Mouse (Mus musculus) stomach, embryonic 14.5 days (tissue): ENCODE results near the gene Rbks. TPM values are rescaled to one million over a fixed set of nuclear protein-coding genes. Genes with fewer than 3 reads are reported as not detected.

Source experiments
- ATAC-seq: fragments of 200-750 bp; cut with Nextera tagmentation; 2 replicates; pipeline ENCODE4 v1.8.0; 2017; ENCODE audit warnings: low read depth, moderate TSS enrichment; ENCODE audit not compliant: insufficient number of reproducible peaks, insufficient read depth, low FRiP score
- H3K27ac ChIP-seq: fragments of 300-500 bp; sonication (generic); 2 replicates; pipeline ENCODE4 v1.5.1; 2014; ENCODE audit warnings: mild to moderate bottlenecking, low read length, moderate library complexity, mixed read lengths
- H3K27me3 ChIP-seq: fragments of 300-500 bp; sonication (generic); 2 replicates; pipeline ENCODE4 v1.6.1; 2014; ENCODE audit warnings: low read length, control low read depth, mixed read lengths; ENCODE audit not compliant: control insufficient read depth, insufficient read depth
- H3K36me3 ChIP-seq: fragments of 300-500 bp; sonication (generic); 2 replicates; pipeline ENCODE4 v1.6.1; 2014; ENCODE audit warnings: mild to moderate bottlenecking, control low read depth, low read length, moderate library complexity, mixed read lengths; ENCODE audit not compliant: control insufficient read depth, insufficient read depth
- H3K4me1 ChIP-seq: fragments of 300-500 bp; sonication (generic); 2 replicates; pipeline ENCODE4 v1.6.1; 2014; ENCODE audit warnings: low read length, control low read depth, mixed read lengths; ENCODE audit not compliant: control insufficient read depth, insufficient read depth
- H3K4me2 ChIP-seq: fragments of 300-500 bp; sonication (generic); replicated peaks from 2 replicates; pipeline ENCODE4 v1.6.1; 2014; ENCODE audit warnings: low read depth, low read length, control low read depth
- H3K4me3 ChIP-seq: fragments of 300-500 bp; sonication (generic); 2 replicates; pipeline ENCODE4 v1.5.1; 2014; ENCODE audit warnings: low read depth, low read length, control low read depth
- H3K9ac ChIP-seq: fragments of 300-500 bp; sonication (generic); replicated peaks from 2 replicates; pipeline ENCODE4 v1.6.1; 2014; ENCODE audit warnings: low read depth, mild to moderate bottlenecking, control low read depth, low read length, moderate library complexity, mixed read lengths
- H3K9me3 ChIP-seq: fragments of 300-500 bp; sonication (generic); 2 replicates; pipeline ENCODE4 v1.6.1; 2016; ENCODE audit warnings: low read depth, low read length, control low read depth; ENCODE audit not compliant: control insufficient read depth
- WGBS: fragments of 180-500 bp; shearing (Covaris S2); extraction: QIAGEN DNeasy Blood & Tissue Kit; methylation state at CpG from one replicate; pipeline ENCODE4 v1.1.7; 2014; 5-methylcytosine and 5-hydroxymethylcytosine counted together
- polyA plus RNA-seq: library from polyadenylated mRNA; unstranded; fragments of >200 nt; fragmentation: Nextera tagmentation; extraction: Ambion mirVana; gene quantifications from 2 replicates; pipeline ENCODE4 v1.2.1, GENCODE M21; 2014

Rbks gene
- polyA plus RNA-seq, 1 experiment from 2014 or later: 2.2 TPM

GRCm38 (mm10) chr5:31628555-31628954 is 68.9 kb downstream of the Rbks start:
- ATAC-seq: no peak

GRCm38 (mm10) chr5:31627562-31628526 is 69.6 kb downstream of the Rbks start:
- Histone ChIP-seq H3K4me3 (no peak overlapping the region), H3K4me1 (no peaks in the 10 kb centered on the region), H3K9me3 (no peaks in the 10 kb centered on the region), H3K36me3 (peaks cover 4% of the 10 kb centered on the region; the same call in 1 of the 2 replicates), H3K9ac (no peak overlapping the region), H3K4me2 (no peak overlapping the region), H3K27ac (no peak overlapping the region), H3K27me3 (no peaks in the 10 kb centered on the region)
- WGBS: 69% methylated on average over 9 of the region's 9 CpGs
- no peak for ATAC-seq

More at GRCm38 (mm10) chr5:31628555-31628954, 68.9 kb downstream of the Rbks start:
- WGBS: 89% methylated on average over 8 of the region's 8 CpGs
- Histone ChIP-seq H3K4me1 (no peaks in the 10 kb centered on the region), H3K36me3 (no peaks in the 10 kb centered on the region; the same call in 1 of the 2 replicates), H3K4me3 (no peak overlapping the region), H3K27me3 (no peaks in the 10 kb centered on the region), H3K27ac (no peak overlapping the region), H3K4me2 (no peak overlapping the region), H3K9ac (no peak overlapping the region), H3K9me3 (no peaks in the 10 kb centered on the region)

DNA sequence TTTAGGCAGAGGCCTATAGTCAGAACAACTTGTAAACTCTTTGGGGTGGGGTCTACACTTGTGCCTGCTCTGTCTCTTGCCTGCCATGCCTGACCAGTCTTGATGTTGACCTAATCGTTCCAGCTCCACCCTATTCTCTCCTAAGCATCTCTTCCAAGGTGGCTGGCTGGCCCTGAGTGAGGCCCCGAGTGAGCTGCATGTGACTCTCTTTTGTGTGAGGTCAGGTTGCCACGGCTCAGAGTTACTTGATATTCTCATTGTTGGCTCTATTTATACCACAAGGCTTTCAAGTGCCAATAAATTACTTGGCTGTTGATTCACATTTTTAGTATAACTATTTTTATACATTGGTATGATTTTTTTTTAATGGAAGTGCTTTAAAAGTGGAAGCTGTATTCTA is 70.3 kb downstream of the Rbks start:
- no peak overlapping the region for H3K27ac ChIP-seq
- no peaks in the 10 kb centered on the region for H3K4me1 ChIP-seq
- no peaks in the 10 kb centered on the region for H3K27me3 ChIP-seq
- peaks cover 10% of the 10 kb centered on the region; the same call in 1 of the 2 replicates for H3K36me3 ChIP-seq
- no peak overlapping the region for H3K9ac ChIP-seq
- WGBS: 37% methylated on average over 3 of the region's 3 CpGs
- no peak for ATAC-seq
- H3K9me3 ChIP-seq: no peaks in the 10 kb centered on the region
- no peak overlapping the region for H3K4me2 ChIP-seq
- H3K4me3 ChIP-seq: no peak overlapping the region

DNA sequence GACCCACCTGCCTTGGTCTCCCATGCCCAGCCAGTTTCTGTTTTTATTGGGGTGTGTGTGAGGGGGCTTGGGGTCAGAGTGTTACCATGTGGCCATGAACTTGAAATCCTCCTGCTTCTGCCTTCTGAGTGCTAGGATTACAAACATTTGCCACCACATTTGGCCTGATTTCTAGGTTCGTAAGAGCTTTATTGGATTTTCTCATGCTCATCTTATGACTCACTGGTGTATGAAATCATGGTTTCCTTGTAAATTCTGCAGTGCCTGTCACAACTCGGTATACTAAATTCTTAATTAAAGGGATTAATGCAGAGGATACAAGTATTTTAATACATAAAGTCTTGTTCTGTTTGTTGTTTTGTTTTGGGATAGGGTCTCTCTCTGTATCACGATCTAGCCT is 77.1 kb downstream of the Rbks start:
- Histone ChIP-seq H3K27ac (no peak overlapping the region), H3K4me3 (no peak overlapping the region), H3K4me2 (no peak overlapping the region), H3K4me1 (peaks cover 2% of the 10 kb centered on the region; the same call in 1 of the 2 replicates), H3K9ac (no peak overlapping the region), H3K27me3 (no peaks in the 10 kb centered on the region), H3K36me3 (peaks cover 43% of the 10 kb centered on the region), H3K9me3 (no peaks in the 10 kb centered on the region)
- WGBS: 91% methylated on average over 3 of the region's 3 CpGs
- no peak for ATAC-seq

DNA sequence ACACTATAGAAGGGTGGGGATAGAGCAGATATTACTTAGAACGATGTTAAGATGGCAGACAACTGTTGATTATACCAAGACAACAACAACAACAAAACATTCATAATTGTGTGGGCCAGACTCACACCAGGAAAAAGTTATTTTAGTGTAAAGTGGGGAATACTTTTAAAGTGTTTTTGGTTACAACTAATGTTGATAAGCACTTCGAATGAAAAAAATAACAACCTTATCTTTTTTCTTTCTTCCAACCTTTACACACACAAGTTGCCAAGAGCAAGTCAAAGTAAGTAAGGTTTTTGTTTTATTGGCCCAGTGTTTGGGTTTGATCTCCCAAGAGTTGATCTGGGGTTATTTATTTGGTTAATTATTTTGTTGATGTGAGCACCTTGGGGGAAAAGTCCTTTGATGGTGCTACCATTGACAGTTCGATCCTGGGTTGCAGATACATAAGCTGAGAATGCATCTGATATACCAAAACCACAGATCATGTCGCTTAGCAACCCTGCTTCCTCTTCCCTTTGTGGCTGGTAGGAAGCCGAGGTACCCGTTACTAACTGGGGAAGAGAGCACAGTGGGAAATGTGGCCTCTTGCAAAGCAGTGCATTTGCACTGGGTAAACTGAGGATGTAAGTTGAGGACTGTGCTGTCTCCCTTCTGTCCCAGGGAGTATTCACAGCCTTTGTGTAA is 82.9 kb downstream of the Rbks start:
- Histone ChIP-seq H3K9ac (peak overlapping the region; percentile 80), H3K4me3 (peak overlapping the region; percentile 74), H3K4me1 (peaks cover 11% of the 10 kb centered on the region; the same call in 1 of the 2 replicates), H3K36me3 (peaks cover 26% of the 10 kb centered on the region), H3K27ac (peak overlapping the region; percentile 92; the same call in 1 of the 2 replicates), H3K4me2 (peak overlapping the region; percentile 52), H3K27me3 (no peaks in the 10 kb centered on the region), H3K9me3 (no peaks in the 10 kb centered on the region)
- ATAC-seq: no peak
- WGBS: 46% methylated on average over 6 of the region's 6 CpGs

DNA sequence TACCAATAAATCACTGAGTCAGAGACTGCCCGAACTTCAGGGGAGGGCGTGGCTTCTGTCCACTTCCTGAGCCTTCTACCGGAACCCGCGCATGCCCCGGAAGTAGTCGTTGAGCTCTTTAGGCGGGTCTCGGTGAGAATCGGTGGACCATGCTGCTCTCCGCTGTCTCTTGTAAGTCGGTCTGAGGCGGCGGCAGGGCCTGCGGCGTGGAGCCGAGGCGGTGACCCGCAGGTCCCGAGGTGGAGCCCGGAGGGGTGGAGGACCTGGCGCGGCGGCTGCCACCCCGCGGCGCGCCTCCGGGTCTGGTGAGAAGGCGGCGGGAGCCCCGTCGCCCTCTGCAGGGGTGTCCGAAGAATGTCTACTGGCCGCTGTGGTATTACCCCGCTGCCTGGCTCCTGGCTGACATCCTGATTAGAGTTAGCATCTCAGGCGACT is 83.6 kb downstream of the Rbks start:
- WGBS: under 1% methylated on average over 37 of the region's 37 CpGs
- peak; percentile 86 for ATAC-seq
- peaks cover 23% of the 10 kb centered on the region for H3K36me3 ChIP-seq
- H3K4me2 ChIP-seq: peak overlapping the region; percentile 52
- peaks cover 11% of the 10 kb centered on the region; the same call in 1 of the 2 replicates for H3K4me1 ChIP-seq
- H3K9me3 ChIP-seq: no peaks in the 10 kb centered on the region
- H3K4me3 ChIP-seq: peak overlapping the region; percentile 74
- peak overlapping the region; percentile 92 for H3K27ac ChIP-seq
- H3K9ac ChIP-seq: peak overlapping the region; percentile 80
- H3K27me3 ChIP-seq: no peaks in the 10 kb centered on the region

GRCm38 (mm10) chr5:31611186-31611585 is 86.2 kb downstream of the Rbks start:
- H3K27me3 ChIP-seq: no peaks in the 10 kb centered on the region
- no peak overlapping the region for H3K27ac ChIP-seq
- peaks cover 3% of the 10 kb centered on the region; the same call in 1 of the 2 replicates for H3K36me3 ChIP-seq
- H3K9me3 ChIP-seq: no peaks in the 10 kb centered on the region
- H3K4me3 ChIP-seq: no peak overlapping the region
- H3K9ac ChIP-seq: no peak overlapping the region
- WGBS: 96% methylated on average over 1 of the region's 1 CpGs
- H3K4me2 ChIP-seq: no peak overlapping the region
- peaks cover 14% of the 10 kb centered on the region; the same call in 1 of the 2 replicates for H3K4me1 ChIP-seq
- ATAC-seq: no peak

DNA sequence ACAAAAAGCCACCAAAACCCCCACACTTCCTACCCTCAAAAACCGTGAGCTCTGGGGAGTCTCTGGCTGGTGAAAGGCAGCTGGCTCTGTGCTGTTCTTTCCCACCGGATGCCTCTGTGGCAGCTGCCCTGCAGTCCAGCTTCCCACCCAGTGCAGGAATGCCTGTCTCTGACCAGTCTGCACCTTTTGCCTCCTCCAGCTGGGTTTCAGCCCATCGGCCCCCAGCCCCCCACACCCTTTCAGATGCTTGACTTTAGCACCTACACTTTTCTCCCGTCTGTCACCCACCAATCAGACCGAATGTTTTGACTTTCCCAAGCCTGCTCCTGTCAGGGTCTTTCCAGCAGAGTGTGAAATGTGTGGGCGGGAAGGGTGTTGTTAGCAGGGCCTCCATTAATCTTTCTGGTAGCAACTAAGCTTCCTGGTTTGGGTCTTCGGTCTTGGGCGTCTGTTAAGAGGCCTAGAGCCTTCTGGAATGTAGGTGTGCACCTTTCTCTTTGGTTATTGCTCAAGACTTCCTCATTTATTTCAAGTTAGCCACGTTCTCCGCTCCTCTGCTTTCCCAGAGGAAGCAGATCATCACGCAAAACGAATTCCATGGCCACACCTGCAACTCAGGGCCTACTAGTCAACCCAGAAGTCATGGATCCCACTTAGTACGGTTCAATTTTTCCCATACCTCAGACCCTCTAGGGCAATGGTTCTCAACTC is 86.9 kb downstream of the Rbks start:
- Histone ChIP-seq H3K4me2 (no peak overlapping the region), H3K27me3 (no peaks in the 10 kb centered on the region), H3K9me3 (no peaks in the 10 kb centered on the region), H3K4me3 (no peak overlapping the region), H3K9ac (no peak overlapping the region), H3K27ac (peak overlapping the region; percentile 44; the same call in 1 of the 2 replicates), H3K36me3 (no peaks in the 10 kb centered on the region), H3K4me1 (peaks cover 11% of the 10 kb centered on the region; the same call in 1 of the 2 replicates)
- WGBS: 40% methylated on average over 13 of the region's 13 CpGs
- ATAC-seq: peak; percentile 55; the same call in 1 of the 2 replicates
